Mouse (Mus musculus) hindbrain, embryonic 13.5 days (tissue): ENCODE data around the gene Krt71. TPM values are rescaled to one million over a fixed set of nuclear protein-coding genes. Genes with fewer than 3 reads are reported as not detected.

Source experiments
- microRNA-seq: library from miRNA; unstranded; fragments of <30 nt; microRNA quantifications from one replicate; pipeline ENCODE4, GENCODE M21; 2016
- polyA plus RNA-seq: library from polyadenylated mRNA; unstranded; fragments of >200 nt; fragmentation: Nextera tagmentation; extraction: Ambion mirVana; gene quantifications from 2 replicates; pipeline ENCODE4 v1.2.1, GENCODE M21; 2015

Krt71 gene
- polyA plus RNA-seq, 1 experiment from 2014 or later = 0.31 TPM

Small RNA genes lying within 50 kb of the gene (microRNA-seq; reads per million reads assigned to microRNA genes)
- not detected for gene Gm44323
- gene Gm44342 = not detected

Other genes starting within 250 kb of the Krt71 start
- not detected in 2 replicates for gene Gm49425, start 225.8 kb downstream of the Krt71 start, polyA plus RNA-seq
- gene Krt84, start 210.3 kb downstream of the Krt71 start, polyA plus RNA-seq = 0.16 TPM in 1 of 2 replicates, not detected in the other
- gene Krt82, start 192.4 kb downstream of the Krt71 start, polyA plus RNA-seq = not detected in 2 replicates
- 0.08 TPM in 1 of 2 replicates, not detected in the other for gene Krt90, start 180.2 kb downstream of the Krt71 start, polyA plus RNA-seq
- gene Krt75, start 169.2 kb downstream of the Krt71 start, polyA plus RNA-seq = 0.05 and 0.13 TPM in 2 replicates
- gene Gm5414, start 114.9 kb downstream of the Krt71 start, polyA plus RNA-seq = not detected in 2 replicates
- not detected in 2 replicates for gene Gm5478, start 95.7 kb downstream of the Krt71 start, polyA plus RNA-seq
- gene Krt6b, start 62.8 kb downstream of the Krt71 start, polyA plus RNA-seq = not detected in 2 replicates
- gene Krt6a, start 48.8 kb downstream of the Krt71 start, polyA plus RNA-seq = not detected in 2 replicates
- 0.12 and 0.38 TPM in 2 replicates for gene Krt5, start 30.2 kb downstream of the Krt71 start, polyA plus RNA-seq
- not detected in 2 replicates for gene Krt72, start 43.4 kb upstream of the Krt71 start, polyA plus RNA-seq
- 1.6 and 2.4 TPM in 2 replicates for gene Krt73, start 59.2 kb upstream of the Krt71 start, polyA plus RNA-seq
- not detected in 2 replicates for gene Krt2, start 75.1 kb upstream of the Krt71 start, polyA plus RNA-seq
- gene Krt1, start 107.7 kb upstream of the Krt71 start, polyA plus RNA-seq = 7.6 TPM in 2 replicates
- 0.10 TPM in 1 of 2 replicates, not detected in the other for gene Krt77, start 126.6 kb upstream of the Krt71 start, polyA plus RNA-seq
- not detected in 2 replicates for gene Krt76, start 149.8 kb upstream of the Krt71 start, polyA plus RNA-seq
- not detected in 2 replicates for gene Krt4, start 181.6 kb upstream of the Krt71 start, polyA plus RNA-seq
- gene Krt79, start 197.2 kb upstream of the Krt71 start, polyA plus RNA-seq = 0.12 and 0.23 TPM in 2 replicates
- gene Krt78, start 211.2 kb upstream of the Krt71 start, polyA plus RNA-seq = not detected in 2 replicates